Mouse (Mus musculus) forebrain, embryonic 10.5 days (tissue): ENCODE measurements around the gene Nrxn2. TPM values are rescaled to one million over a fixed set of nuclear protein-coding genes. Genes with fewer than 3 reads are reported as not detected.

Source experiments
- DNase-seq: peaks from one replicate; pipeline ENCODE4 v3.0.0-alpha.2; 2017; ENCODE audit warnings: low spot score; ENCODE audit errors: extremely low spot score
- H3K27ac ChIP-seq: fragments of 300-500 bp; sonication (generic); 2 replicates; pipeline ENCODE4 v1.5.1; 2016; ENCODE audit warnings: mild to moderate bottlenecking
- H3K27me3 ChIP-seq: fragments of 300-500 bp; sonication (generic); 2 replicates; pipeline ENCODE4 v1.6.1; 2016; ENCODE audit warnings: mild to moderate bottlenecking; ENCODE audit not compliant: poor library complexity, severe bottlenecking
- H3K36me3 ChIP-seq: fragments of 300-500 bp; sonication (generic); replicated peaks from 2 replicates; pipeline ENCODE4 v1.6.1; 2016; ENCODE audit warnings: mild to moderate bottlenecking, moderate library complexity
- H3K4me1 ChIP-seq: fragments of 300-500 bp; sonication (generic); 2 replicates; pipeline ENCODE4 v1.6.1; 2016
- H3K4me3 ChIP-seq: fragments of 300-500 bp; sonication (generic); 2 replicates; pipeline ENCODE4 v1.5.1; 2016; ENCODE audit warnings: mild to moderate bottlenecking, moderate library complexity
- H3K9me3 ChIP-seq: fragments of 300-500 bp; sonication (generic); 2 replicates; pipeline ENCODE4 v1.6.1; 2016; ENCODE audit warnings: mild to moderate bottlenecking, moderate library complexity
- WGBS: fragments of 180-500 bp; shearing (Covaris S2); methylation state at CpG from one replicate; pipeline ENCODE4 v1.1.7; 2016; 5-methylcytosine and 5-hydroxymethylcytosine counted together
- polyA plus RNA-seq: library from polyadenylated mRNA; unstranded; fragments of >200 nt; fragmentation: Nextera tagmentation; extraction: Ambion mirVana; gene quantifications from 2 replicates; pipeline ENCODE4 v1.2.1, GENCODE M21; 2016

The Nrxn2 gene
- polyA plus RNA-seq = 2.8 and 3.1 TPM in 2 replicates

DNA sequence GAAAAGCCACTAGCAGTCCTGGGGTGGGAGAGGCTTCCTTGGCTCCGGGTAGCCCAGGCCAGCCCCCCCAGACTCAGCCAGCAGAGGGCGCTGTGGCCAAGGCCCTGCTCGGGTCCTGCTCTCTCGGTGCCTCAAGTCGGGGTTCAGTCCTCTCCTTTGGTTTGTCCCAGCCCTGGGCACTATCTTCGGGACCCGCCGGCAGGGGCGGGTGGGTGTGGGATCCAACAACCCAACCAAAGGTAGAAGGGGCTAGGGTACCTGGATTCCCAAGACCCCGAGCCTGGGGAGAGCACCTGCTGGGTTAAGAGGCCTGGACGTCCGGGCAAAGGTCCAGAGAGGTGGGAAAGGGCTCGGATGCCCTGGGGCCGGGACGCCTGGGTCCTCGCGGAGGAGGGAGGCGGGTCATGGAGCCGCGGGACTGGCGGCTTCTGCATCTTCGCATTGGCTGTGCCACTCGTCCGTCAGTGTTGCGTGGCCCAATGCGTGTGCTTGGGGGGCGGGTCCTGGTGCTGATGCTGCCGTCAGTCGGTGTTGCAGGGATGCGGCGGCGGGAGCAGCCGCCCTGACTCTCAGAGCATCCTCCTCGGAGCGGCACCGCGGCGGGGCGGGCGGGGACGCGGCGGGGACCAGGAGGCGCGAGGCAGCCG lies at the start of gene Nrxn2:
Gene Nrxn2, plus strand, starts transcription at position 499 of the 647 bp plus-strand sequence.
- Histone ChIP-seq H3K27me3 (peaks cover 74% of the 10 kb centered on the region), H3K9me3 (no peaks in the 10 kb centered on the region), H3K36me3 (no peaks in the 10 kb centered on the region), H3K4me3 (peak within 1 kb of the TSS; percentile 68), H3K27ac (peak within 1 kb of the TSS; percentile 88), H3K4me1 (peaks cover 68% of the 10 kb centered on the region)
- under 1% methylated on average over 46 of the region's 46 CpGs for WGBS
- peak; percentile 89 for DNase-seq

DNA sequence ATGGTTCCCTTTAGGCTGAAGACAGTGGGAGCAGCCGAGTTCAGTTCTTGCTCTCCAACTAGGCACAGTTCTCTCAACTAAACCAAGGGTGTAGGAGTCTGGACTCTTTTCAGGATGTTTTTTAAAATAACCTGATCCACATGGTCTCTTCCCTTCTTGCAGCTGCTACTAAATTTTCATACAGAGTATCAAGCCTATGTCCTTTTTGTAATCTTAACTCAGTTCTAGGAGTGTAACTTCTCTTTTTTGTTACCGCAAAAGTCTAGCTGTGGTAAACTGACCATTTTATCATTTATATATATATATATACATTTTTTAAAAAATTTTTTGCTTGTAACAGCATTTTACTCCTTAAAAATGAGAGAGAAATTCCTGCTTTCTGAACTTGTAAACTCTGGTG lies 48.4 kb upstream of the Nrxn2 start:
- H3K9me3 ChIP-seq = no peaks in the 10 kb centered on the region
- peaks cover 100% of the 10 kb centered on the region for H3K36me3 ChIP-seq
- DNase-seq = no peak
- H3K4me3 ChIP-seq = no peak overlapping the region
- no peaks in the 10 kb centered on the region for H3K27me3 ChIP-seq
- peaks cover 29% of the 10 kb centered on the region for H3K4me1 ChIP-seq
- H3K27ac ChIP-seq = no peak overlapping the region
- WGBS = 91% methylated on average over 2 of the region's 2 CpGs

DNA sequence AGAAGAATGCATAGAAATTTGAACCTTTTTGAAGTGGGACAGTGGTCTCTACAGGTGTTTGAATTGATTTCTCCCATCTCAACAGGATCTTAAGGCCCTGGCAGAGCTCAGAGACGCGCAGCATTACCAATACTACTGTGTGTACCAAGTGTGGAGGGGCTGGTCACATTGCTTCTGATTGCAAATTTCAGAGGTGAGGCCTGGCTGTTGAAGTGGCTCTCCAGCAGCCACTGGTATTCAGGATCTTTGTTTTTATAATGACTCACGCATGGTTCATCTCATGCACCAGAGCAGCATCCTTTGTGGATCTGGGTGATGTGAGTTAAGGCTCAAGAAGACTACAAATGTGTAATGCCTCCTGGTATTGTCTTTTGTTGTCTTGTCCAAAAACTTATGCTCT lies 46.1 kb upstream of the Nrxn2 start:
- H3K36me3 ChIP-seq = peaks cover 100% of the 10 kb centered on the region
- no peak overlapping the region for H3K4me3 ChIP-seq
- no peaks in the 10 kb centered on the region for H3K27me3 ChIP-seq
- WGBS = 93% methylated on average over 3 of the region's 3 CpGs
- H3K4me1 ChIP-seq = peaks cover 31% of the 10 kb centered on the region
- DNase-seq = no peak
- no peaks in the 10 kb centered on the region for H3K9me3 ChIP-seq
- H3K27ac ChIP-seq = no peak overlapping the region

DNA sequence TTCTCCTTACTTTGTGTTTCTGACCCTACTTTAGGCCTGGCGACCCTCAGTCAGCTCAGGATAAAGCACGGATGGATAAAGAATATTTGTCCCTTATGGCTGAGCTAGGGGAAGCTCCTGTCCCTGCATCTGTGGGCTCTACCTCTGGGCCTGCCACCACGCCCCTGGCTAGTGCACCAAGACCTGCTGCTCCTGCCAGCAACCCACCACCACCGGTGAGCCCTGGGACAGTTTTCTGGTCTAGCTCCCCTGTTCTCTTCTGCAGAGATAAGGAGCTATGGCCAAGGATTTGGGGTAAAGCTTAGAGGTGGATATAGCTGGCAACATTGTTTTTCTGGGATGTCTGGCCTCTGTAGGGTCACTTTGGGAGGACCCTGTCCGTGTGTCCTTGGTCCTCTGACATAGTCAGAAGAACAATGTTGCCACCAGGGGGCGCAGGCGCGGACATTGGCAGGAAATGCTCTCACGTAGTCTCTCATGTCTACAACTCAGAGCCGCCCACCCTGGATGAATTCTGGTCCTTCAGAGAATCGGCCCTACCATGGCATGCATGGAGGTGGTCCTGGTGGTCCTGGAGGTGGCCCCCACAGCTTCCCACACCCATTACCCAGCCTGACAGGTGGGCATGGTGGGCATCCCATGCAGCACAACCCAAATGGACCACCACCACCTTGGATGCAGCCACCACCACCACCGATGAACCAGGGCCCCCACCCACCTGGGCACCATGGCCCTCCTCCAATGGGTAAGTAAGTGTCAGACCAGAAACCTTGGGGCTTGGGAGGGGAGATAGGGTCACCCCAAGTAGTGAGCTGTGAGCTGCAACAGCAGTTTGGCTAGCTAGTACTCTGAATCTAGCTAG lies 44.8 kb upstream of the Nrxn2 start:
- Histone ChIP-seq H3K4me1 (peaks cover 39% of the 10 kb centered on the region), H3K4me3 (0 out of 2 replicates have a peak overlapping the region, but pooled peaks have one; percentile 0), H3K27me3 (no peaks in the 10 kb centered on the region), H3K27ac (no peak overlapping the region), H3K9me3 (no peaks in the 10 kb centered on the region), H3K36me3 (peaks cover 100% of the 10 kb centered on the region)
- WGBS = 79% methylated on average over 12 of the region's 12 CpGs
- DNase-seq = peak; percentile 71

DNA sequence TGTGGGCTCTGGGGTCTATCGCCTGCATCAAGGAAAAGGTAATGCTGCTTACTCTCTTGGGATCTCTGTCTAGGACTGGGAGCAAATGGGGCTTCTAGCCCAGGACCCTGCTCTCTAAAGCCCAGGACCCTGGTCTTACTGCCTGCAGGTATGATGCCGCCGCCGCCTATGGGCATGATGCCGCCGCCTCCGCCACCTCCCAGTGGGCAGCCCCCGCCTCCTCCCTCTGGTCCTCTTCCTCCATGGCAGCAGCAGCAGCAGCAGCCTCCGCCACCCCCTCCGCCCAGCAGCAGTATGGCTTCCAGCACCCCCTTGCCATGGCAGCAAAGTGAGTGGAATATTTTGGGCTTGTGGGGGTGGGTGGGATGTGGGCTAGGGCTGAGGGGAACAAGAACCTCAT lies 44.0 kb upstream of the Nrxn2 start:
- H3K9me3 ChIP-seq = no peaks in the 10 kb centered on the region
- H3K36me3 ChIP-seq = peaks cover 100% of the 10 kb centered on the region
- H3K4me1 ChIP-seq = peaks cover 39% of the 10 kb centered on the region
- DNase-seq = no peak
- WGBS = 98% methylated on average over 10 of the region's 10 CpGs
- H3K27ac ChIP-seq = no peak overlapping the region
- no peaks in the 10 kb centered on the region for H3K27me3 ChIP-seq
- peak overlapping the region; percentile 0; the same call in 1 of the 2 replicates for H3K4me3 ChIP-seq

DNA sequence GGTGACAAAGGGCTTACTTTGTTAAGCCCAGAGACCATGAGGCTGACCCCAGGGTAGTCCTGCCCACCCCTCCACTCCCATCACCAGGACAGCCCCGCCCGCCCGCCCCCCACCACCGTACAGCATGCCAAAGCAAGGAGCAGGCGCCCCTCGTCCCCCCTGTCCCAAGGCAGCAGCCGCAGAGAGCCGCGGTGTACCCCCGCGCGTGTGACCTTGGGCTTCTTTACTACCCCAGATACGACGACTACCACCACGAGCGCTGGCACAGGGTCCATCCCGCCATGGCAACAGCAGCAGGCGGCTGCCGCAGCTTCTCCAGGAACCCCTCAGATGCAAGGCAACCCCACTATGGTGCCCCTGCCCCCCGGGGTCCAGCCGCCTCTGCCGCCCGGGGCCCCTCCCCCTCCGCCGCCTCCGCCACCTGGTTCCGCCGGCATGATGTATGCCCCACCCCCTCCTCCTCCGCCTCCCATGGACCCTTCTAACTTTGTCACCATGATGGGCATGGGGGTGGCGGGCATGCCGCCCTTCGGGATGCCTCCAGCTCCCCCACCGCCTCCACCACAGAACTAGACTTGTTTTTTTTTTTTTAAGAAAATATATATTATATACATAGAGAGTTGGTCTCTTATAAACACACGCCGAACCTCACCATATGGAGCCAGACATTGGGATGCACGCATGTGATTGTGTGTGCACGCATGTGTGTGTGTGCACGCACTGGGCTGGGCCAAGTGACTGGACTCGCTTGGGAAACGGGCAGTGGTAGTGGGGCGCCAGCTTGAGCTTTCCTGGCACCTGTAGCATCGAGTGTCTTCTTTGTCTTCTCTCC lies 42.9 kb upstream of the Nrxn2 start:
- no peaks in the 10 kb centered on the region for H3K9me3 ChIP-seq
- no peak overlapping the region for H3K27ac ChIP-seq
- H3K27me3 ChIP-seq = no peaks in the 10 kb centered on the region
- H3K4me3 ChIP-seq = peak overlapping the region; percentile 12; the same call in 1 of the 2 replicates
- 94% methylated on average over 42 of the region's 42 CpGs for WGBS
- H3K36me3 ChIP-seq = peaks cover 96% of the 10 kb centered on the region
- DNase-seq = no peak
- H3K4me1 ChIP-seq = peaks cover 39% of the 10 kb centered on the region

DNA sequence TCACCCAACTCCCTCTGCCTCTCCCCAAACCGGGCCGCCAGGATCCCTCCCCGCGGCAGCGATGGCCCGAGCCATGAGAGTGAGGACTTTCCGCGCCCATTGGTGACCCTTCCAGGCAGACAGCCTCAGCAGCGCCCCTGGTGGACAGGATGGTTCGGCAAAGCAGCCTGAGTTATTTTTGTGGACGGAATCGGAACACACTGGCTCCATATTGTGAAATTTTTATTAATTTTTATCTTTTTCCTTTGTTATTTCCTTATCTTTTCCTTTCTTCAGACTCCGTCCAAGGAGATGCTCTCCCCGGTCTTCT lies 42.3 kb upstream of the Nrxn2 start:
- no peak for DNase-seq
- peaks cover 96% of the 10 kb centered on the region for H3K36me3 ChIP-seq
- WGBS = 83% methylated on average over 14 of the region's 14 CpGs

DNA sequence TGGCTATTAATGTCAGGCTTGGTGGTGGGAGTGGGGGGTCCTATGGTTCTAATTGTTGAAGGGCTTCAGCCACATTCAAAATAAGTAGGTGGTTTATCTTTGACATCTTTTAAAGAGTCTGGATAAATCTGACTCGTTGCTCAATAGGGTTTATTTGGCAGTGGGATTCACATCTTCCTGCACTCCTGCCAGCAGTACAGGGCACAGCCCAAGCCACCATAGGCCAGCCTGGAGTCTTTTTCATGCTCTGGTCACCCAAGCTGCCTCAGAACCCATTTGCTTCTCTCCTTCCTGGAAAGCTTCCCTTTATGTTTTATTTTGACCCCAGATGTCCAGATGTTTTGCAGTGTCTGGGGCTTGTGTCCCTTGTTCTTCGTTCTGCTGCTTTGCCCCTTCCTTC lies 41.9 kb upstream of the Nrxn2 start:
- Histone ChIP-seq H3K4me3 (peak overlapping the region; percentile 12; the same call in 1 of the 2 replicates), H3K27ac (no peak overlapping the region), H3K27me3 (no peaks in the 10 kb centered on the region), H3K9me3 (no peaks in the 10 kb centered on the region), H3K4me1 (peaks cover 39% of the 10 kb centered on the region), H3K36me3 (peaks cover 93% of the 10 kb centered on the region)
- WGBS = 92% methylated on average over 2 of the region's 2 CpGs
- DNase-seq = no peak

More for the DNA sequence above, 42.3 kb upstream of the Nrxn2 start:
- Histone ChIP-seq H3K4me1 (peaks cover 39% of the 10 kb centered on the region), H3K9me3 (no peaks in the 10 kb centered on the region), H3K4me3 (peak overlapping the region; percentile 12; the same call in 1 of the 2 replicates), H3K27ac (no peak overlapping the region), H3K27me3 (no peaks in the 10 kb centered on the region)

DNA sequence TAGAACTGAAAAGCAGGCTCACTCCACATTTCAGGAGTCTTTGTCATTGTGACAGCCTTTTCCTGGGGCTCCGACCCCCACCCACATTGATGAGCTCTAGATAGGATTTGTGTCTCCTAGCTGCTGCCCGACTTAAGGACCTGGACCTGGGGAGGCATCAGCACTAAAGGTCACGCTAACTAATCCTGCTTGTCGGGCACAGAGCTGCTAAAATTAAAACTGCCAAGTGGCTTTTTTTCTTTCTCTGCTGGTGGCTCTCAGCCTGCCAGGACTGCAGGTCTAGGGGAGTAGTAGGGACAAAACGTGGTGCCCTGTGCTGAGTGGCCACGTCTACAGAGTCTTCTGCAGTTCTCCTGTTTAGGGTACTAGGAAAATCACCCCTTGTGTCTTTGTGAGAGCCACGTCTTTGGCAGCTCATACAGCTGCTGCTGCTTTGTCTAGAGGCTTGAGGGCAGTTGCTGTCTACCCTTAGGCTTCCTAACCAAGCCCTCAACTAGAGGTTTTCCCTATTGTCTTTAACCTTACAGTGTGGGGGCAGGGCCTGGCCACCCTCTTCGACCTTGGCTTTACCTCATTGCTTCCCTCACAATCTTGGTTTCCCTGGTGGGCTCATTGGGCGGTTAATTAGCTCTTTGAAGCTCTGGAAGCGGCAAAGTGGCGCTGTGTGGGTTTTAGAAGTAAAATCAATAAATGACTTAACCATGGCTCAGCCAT lies 41.0 kb upstream of the Nrxn2 start:
- peak overlapping the region; percentile 36 for H3K27ac ChIP-seq
- peak overlapping the region; percentile 16; the same call in 1 of the 2 replicates for H3K4me3 ChIP-seq
- H3K27me3 ChIP-seq = no peaks in the 10 kb centered on the region
- H3K36me3 ChIP-seq = peaks cover 85% of the 10 kb centered on the region
- H3K4me1 ChIP-seq = peaks cover 41% of the 10 kb centered on the region
- DNase-seq = no peak
- WGBS = 64% methylated on average over 11 of the region's 11 CpGs
- H3K9me3 ChIP-seq = no peaks in the 10 kb centered on the region

DNA sequence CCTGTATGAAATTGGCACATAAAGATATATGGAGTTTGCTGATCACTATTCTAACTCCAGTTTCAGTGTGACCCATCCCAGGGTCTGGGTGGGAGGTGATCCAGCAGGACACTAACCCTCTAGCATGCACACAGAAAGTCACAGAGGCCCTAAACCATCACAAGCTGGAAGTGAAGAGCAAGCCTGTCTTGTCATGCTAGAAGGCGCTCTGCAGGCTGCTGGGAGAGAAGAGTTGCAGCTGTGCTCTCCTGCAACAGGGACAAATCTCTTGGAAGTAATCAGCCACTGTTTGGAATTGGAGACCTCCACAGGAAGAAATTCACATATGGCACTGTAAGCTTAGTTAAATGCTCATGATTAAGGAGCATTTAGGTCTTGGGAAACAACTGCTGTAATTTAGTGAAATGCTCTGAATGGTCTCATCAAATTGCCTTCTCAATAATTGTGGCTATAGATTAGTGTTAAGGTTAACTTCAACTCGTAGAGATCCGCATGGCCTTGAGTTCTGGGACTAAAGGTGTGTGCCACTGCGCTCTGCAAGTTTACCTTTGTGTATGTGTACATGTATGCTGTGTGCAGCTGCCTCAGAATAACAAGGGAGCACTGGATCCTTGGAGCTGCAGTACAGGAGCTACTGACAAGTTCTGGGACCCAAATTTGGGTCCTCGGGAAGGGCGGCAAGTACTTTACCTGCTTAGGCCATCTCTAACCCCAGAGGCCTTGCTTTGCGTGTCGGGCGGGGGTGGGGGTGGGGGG lies 37.9 kb upstream of the Nrxn2 start:
- H3K27me3 ChIP-seq = no peaks in the 10 kb centered on the region
- no peaks in the 10 kb centered on the region for H3K9me3 ChIP-seq
- no peak for DNase-seq
- H3K4me1 ChIP-seq = peaks cover 59% of the 10 kb centered on the region
- no peak overlapping the region for H3K4me3 ChIP-seq
- peaks cover 54% of the 10 kb centered on the region for H3K36me3 ChIP-seq
- 96% methylated on average over 9 of the region's 9 CpGs for WGBS
- H3K27ac ChIP-seq = no peak overlapping the region

DNA sequence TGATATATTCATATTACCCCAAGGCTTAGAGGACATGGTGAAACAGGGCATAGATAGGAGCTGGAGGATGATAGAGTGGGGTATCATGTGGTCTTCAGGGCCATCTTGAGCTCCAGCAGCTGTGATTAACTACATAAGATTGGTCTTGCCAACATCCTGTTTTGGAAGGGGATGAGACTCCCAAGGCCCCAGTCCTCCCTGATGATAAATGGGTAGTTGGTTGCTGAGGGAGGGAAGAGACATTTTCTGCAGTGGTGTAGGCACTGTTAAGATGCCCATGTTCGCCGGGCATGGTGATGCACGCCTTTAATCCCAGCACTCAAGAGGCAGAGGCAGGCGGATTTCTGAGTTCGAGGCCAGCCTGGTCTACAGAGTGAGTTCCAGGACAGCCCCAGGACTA lies 37.3 kb upstream of the Nrxn2 start:
- H3K27me3 ChIP-seq = no peaks in the 10 kb centered on the region
- WGBS = 95% methylated on average over 5 of the region's 5 CpGs
- DNase-seq = no peak
- peaks cover 48% of the 10 kb centered on the region for H3K36me3 ChIP-seq
- no peaks in the 10 kb centered on the region for H3K9me3 ChIP-seq
- H3K4me1 ChIP-seq = peaks cover 54% of the 10 kb centered on the region
- no peak overlapping the region for H3K4me3 ChIP-seq
- no peak overlapping the region for H3K27ac ChIP-seq
